Mouse (Mus musculus): ENCODE measurements at regions not wholly inside any gene's neighbourhood (a gene's known extent, or its start where the extent isn't known, plus 50 kb on each side); places are given as distances from the start of the nearest gene placed in this dataset.

DNA sequence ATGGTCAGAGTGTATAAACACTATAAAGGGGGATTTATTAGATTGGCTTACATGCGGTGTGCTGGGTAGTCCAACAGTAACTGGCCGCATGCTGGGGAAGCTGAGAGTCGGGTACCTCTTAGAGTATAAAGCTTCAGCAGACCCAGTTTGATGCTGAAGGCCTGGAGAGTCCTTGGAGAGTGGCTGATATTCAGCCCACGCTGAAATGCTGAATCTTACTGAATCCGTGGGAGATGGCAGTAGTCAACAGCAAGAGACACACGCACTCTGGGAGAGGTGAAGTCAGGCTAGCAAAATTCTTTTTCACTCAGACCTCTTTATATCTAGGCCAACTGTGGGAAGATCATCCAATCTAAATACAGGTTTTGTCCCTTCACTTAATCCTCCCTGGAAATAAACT is 214.1 kb upstream of the Tsc22d2 start:
- H3K9ac ChIP-seq (ENCODE audit: control insufficient read depth, low read depth, low read length, poor library complexity, severe bottlenecking) = no peak overlapping the region
- TF ChIP-seq GATA1 (IDR thresholded peaks at IDR 0.05; ENCODE audit: low read depth, low read length) = no peak
- TF ChIP-seq POLR2A (IDR thresholded peaks at IDR 0.05; ENCODE audit: control insufficient read depth in 1 of 2, insufficient read depth in 1 of 2, low read depth in 1 of 2, low read length in 2 of 2, poor library complexity in 1 of 2) = no peak
- TF ChIP-seq MEF2A (IDR thresholded peaks at IDR 0.05; ENCODE audit: extremely low read depth, insufficient replicate concordance, low read depth, low read length, poor library complexity, severe bottlenecking) = no peak
- TF ChIP-seq TBP (IDR thresholded peaks at IDR 0.05; ENCODE audit: low read depth, low read length) = no peak
- TF ChIP-seq MAFK (IDR thresholded peaks at IDR 0.05; ENCODE audit: borderline replicate concordance, low read depth, low read length) = no peak
- TF ChIP-seq ELF1 (IDR thresholded peaks at IDR 0.05; ENCODE audit: low read depth, low read length) = no peak
- no peak for TF ChIP-seq NELFE (IDR thresholded peaks at IDR 0.05; ENCODE audit: low read depth, low read length)
- H3K79me2 ChIP-seq (ENCODE audit: control insufficient read depth, insufficient read depth, low read length, poor library complexity) = no peaks in the 10 kb centered on the region

DNA sequence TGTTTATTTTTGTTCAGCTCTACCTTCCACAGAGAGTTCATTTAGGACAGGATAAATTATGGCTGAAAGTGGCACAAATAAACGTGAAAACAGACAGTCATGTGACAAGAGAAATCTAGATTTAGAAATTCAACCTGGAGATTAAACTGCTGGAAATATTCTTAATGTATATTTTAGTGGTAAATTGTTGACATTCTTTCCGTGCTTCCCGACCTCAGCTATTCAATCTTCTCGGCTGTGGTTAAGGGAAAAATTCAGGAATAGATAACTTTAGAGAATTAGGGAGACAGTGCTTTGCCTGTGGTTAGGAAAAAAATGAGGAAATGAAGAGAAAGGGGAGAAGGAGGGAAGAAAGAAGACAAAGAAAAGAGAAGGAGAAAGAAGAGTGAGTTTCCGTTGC is 211.7 kb upstream of the Tsc22d2 start:
- no peak for TF ChIP-seq ZMIZ1 (IDR thresholded peaks at IDR 0.05; ENCODE audit: low read depth, low read length)
- TF ChIP-seq ZKSCAN1 (IDR thresholded peaks at IDR 0.05; ENCODE audit: low read depth, low read length) = no peak
- TF ChIP-seq RCOR1 (IDR thresholded peaks at IDR 0.05; ENCODE audit: low read depth, low read length) = no peak
- no peak for TF ChIP-seq MYB (IDR thresholded peaks at IDR 0.05; ENCODE audit: low read depth, low read length)
- no peak for TF ChIP-seq GABPA (IDR thresholded peaks at IDR 0.05; ENCODE audit: low read depth, low read length)
- no peak for TF ChIP-seq USF1 (IDR thresholded peaks at IDR 0.05; ENCODE audit: low read depth, low read length)
- TF ChIP-seq UBTF (IDR thresholded peaks at IDR 0.05; ENCODE audit: borderline replicate concordance, insufficient read depth, low read depth, low read length) = no peak
- TF ChIP-seq TAL1 (IDR thresholded peaks at IDR 0.05; ENCODE audit: low read length) = no peak
- no peak for TF ChIP-seq NRF1 (IDR thresholded peaks at IDR 0.05; ENCODE audit: insufficient read depth, low read depth, low read length, poor library complexity, severe bottlenecking)
- no peak for TF ChIP-seq HCFC1 (IDR thresholded peaks at IDR 0.05; ENCODE audit: low read depth, low read length)
- Histone ChIP-seq H3K27me3 (ENCODE audit: control insufficient read depth in 1 of 2, insufficient read depth in 2 of 2, low read length in 2 of 2) (peaks cover 6 to 19% of the 10 kb centered on the region in 2 experiments), H3K9ac (ENCODE audit: control insufficient read depth, low read depth, low read length, poor library complexity, severe bottlenecking) (no peak overlapping the region), H3K36me3 (ENCODE audit: control insufficient read depth in 1 of 2, insufficient read depth in 2 of 2, low read length in 2 of 2) (no peaks in the 10 kb centered on the region), H3K4me3 (ENCODE audit: control insufficient read depth in 1 of 2, insufficient read depth in 1 of 2, low read depth in 2 of 2, low read length in 2 of 2) (no peak overlapping the region), H3K79me2 (ENCODE audit: control insufficient read depth, insufficient read depth, low read length, poor library complexity) (no peaks in the 10 kb centered on the region), H3K27ac (ENCODE audit: control insufficient read depth, low read depth, low read length) (no peak overlapping the region), H3K4me1 (ENCODE audit: control insufficient read depth in 1 of 2, insufficient read depth in 2 of 2, low read length in 2 of 2) (no peaks in the 10 kb centered on the region), H3K9me3 (replicated peaks; ENCODE audit: insufficient read depth, low read length) (no peaks in the 10 kb centered on the region)
- DNase-seq (ENCODE audit: low read depth, low spot score) = no peak

More for the DNA sequence above, 214.1 kb upstream of the Tsc22d2 start:
- H3K4me3 ChIP-seq (ENCODE audit: control insufficient read depth in 1 of 2, insufficient read depth in 1 of 2, low read depth in 2 of 2, low read length in 2 of 2) = no peak overlapping the region
- no peak for DNase-seq (ENCODE audit: low read depth, low spot score)
- H3K36me3 ChIP-seq (ENCODE audit: control insufficient read depth in 1 of 2, insufficient read depth in 2 of 2, low read length in 2 of 2) = no peaks in the 10 kb centered on the region
- H3K9me3 ChIP-seq (replicated peaks; ENCODE audit: insufficient read depth, low read length) = no peaks in the 10 kb centered on the region
- no peaks in the 10 kb centered on the region for H3K4me1 ChIP-seq (ENCODE audit: control insufficient read depth in 1 of 2, insufficient read depth in 2 of 2, low read length in 2 of 2)
- peaks cover 3 to 19% of the 10 kb centered on the region in 2 experiments for H3K27me3 ChIP-seq (ENCODE audit: control insufficient read depth in 1 of 2, insufficient read depth in 2 of 2, low read length in 2 of 2)
- no peak overlapping the region for H3K27ac ChIP-seq (ENCODE audit: control insufficient read depth, low read depth, low read length)

All from MEL (cell line).